Mouse (Mus musculus): ENCODE data around the gene Slc9a3r1. TPM values are rescaled to one million over a fixed set of nuclear protein-coding genes. Genes with fewer than 3 reads are reported as not detected.
A peak's percentile ranks its signal among the peaks of the same experiment; 100 is the strongest.

Slc9a3r1 gene
- polyA plus RNA-seq, 1 experiment: 60.1 TPM

DNA sequence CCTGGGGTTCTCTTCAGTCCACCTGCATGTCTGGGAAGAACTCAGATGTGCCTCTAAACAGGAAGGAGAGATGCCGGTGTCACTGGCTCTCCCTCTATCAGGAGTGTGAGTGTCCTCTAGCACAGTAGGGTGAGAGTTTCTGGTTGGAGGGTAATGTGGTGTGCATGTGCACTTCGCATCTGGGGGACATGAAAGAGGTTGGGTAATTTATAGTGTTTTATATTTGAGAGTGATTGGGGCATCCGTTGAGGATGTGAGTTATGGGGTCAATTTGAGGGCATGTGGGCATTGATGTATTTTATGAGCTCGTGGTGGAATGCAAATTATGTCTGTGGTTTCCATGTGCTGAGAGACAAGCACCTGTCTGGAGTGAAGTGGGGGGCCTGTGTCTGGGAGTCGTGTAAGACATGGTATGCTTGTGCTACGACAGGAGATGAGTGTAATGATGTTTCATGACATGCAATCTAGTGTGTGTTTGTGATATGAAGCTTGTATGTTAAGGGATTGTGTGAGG, 12.3 kb upstream of the Slc9a3r1 start:
- Histone ChIP-seq H3K4me3 (replicated peaks; ENCODE audit: extremely low read depth, low read depth, low read length) (no peak overlapping the region), H3K4me1 (ENCODE audit: control insufficient read depth, insufficient read depth, low read length) (no peaks in the 10 kb centered on the region; the same call in none of the 2 replicates)
- no peak for DNase-seq
- no peak for TF ChIP-seq POLR2A (IDR thresholded peaks at IDR 0.05; ENCODE audit: borderline replicate concordance, extremely low read depth, low read depth, low read length)
- TF ChIP-seq CTCF (IDR thresholded peaks at IDR 0.05; ENCODE audit: insufficient read depth, low read length): no peak
- WGBS: 40% methylated on average over 6 of the region's 6 CpGs

DNA sequence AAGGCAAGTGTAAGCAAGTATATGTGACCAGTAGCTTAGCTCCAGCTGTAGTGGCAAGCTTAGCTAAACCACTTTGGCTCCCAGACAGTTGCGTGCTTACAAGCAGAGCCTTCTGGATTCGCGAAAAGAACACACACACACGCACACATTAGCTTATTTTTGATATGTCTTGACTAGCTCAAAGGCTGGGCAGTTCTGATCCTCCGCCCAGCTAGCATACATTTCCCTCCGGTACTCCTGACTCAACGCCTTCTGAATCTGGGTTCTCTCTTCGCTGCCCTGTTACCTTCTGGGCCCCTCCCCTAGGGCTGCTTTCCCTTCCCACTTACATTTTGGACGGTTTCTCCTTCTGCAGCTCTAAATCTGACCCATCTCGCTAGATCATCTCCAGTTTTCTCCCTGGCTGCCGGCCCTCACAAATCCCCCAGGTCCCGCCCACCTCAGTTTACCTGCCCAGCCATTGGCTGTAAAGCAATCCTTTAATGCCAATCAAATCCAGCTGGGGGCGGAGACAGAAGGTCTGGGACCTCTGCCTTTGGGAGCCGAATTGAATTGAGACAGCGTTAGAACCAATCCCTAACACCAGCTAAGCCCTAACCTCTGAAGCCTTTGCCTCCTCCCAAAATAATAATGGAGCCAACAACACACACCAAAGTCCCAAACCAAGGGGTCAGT, 11.2 kb upstream of the Slc9a3r1 start:
- WGBS: 12% methylated on average over 15 of the region's 15 CpGs
- TF ChIP-seq POLR2A (IDR thresholded peaks at IDR 0.05; ENCODE audit: borderline replicate concordance, extremely low read depth, low read depth, low read length) (no peak), CTCF (IDR thresholded peaks at IDR 0.05; ENCODE audit: insufficient read depth, low read length) (no peak)
- peak; percentile 48 for DNase-seq
- Histone ChIP-seq H3K4me3 (replicated peaks; ENCODE audit: extremely low read depth, low read depth, low read length) (peak overlapping the region; percentile 1), H3K4me1 (ENCODE audit: control insufficient read depth, insufficient read depth, low read length) (no peaks in the 10 kb centered on the region; the same call in none of the 2 replicates)

DNA sequence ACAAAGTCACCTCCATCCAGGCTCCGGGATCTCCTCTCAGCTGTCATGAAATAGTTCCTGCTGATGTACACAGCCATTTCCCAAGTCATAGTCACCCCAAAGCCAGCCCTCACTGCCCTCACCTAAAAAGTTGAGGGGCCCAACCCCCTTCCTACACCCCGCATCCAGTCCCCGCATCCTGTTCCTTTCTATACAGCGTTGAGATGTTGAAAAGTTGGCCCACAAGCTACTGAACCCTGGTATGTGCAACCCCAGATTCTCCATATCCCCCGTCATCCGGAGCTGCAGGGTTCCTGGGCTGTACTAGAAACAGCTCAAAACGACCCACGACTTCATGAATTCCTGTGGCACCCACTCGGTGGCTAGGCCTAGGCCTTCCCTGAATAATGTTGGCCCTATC, 10.1 kb upstream of the Slc9a3r1 start:
- 73% methylated on average over 9 of the region's 9 CpGs for WGBS
- no peaks in the 10 kb centered on the region; the same call in none of the 2 replicates for H3K4me1 ChIP-seq (ENCODE audit: control insufficient read depth, insufficient read depth, low read length)
- no peak overlapping the region for H3K4me3 ChIP-seq (replicated peaks; ENCODE audit: extremely low read depth, low read depth, low read length)
- DNase-seq: no peak
- TF ChIP-seq CTCF (IDR thresholded peaks at IDR 0.05; ENCODE audit: insufficient read depth, low read length) (no peak), POLR2A (IDR thresholded peaks at IDR 0.05; ENCODE audit: borderline replicate concordance, extremely low read depth, low read depth, low read length) (no peak)

DNA sequence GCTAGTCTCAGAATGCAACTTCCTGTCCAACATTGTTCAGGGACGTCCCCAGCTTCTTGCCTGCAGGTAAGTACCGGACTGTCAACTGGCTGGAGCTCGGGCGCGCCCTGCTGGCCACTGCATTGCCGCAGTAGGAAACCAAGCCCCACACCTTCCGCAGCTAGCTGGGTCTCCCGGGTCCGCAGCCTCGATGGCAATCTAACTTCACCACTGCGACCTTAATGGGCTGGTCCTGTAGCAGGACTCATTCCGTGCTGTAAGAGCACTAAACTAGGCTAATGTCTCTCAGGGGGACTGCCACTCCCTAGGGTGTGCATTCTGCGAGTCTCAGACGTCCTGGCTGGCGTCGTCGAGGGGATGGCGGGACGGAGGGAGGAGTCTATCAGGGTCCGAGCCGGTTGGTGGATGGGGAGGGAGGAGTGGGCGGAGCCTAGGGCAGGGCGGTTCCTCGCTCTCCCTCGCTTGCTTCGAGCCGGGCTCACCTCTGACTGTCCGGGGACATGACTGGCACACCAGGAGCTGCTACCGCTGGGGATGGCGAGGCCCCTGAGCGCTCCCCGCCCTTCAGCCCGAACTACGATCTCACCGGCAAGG, 9.3 kb upstream of the Slc9a3r1 start:
- TF ChIP-seq CTCF (IDR thresholded peaks at IDR 0.05; ENCODE audit: insufficient read depth, low read length): peak; percentile 66
- TF ChIP-seq POLR2A (IDR thresholded peaks at IDR 0.05; ENCODE audit: borderline replicate concordance, extremely low read depth, low read depth, low read length): no peak; the same call in 1 of the 2 replicates
- Histone ChIP-seq H3K4me3 (replicated peaks; ENCODE audit: extremely low read depth, low read depth, low read length) (peak overlapping the region; percentile 50), H3K4me1 (ENCODE audit: control insufficient read depth, insufficient read depth, low read length) (no peaks in the 10 kb centered on the region; the same call in none of the 2 replicates)
- WGBS: 1% methylated on average over 35 of the region's 35 CpGs
- peak; percentile 78 for DNase-seq

DNA sequence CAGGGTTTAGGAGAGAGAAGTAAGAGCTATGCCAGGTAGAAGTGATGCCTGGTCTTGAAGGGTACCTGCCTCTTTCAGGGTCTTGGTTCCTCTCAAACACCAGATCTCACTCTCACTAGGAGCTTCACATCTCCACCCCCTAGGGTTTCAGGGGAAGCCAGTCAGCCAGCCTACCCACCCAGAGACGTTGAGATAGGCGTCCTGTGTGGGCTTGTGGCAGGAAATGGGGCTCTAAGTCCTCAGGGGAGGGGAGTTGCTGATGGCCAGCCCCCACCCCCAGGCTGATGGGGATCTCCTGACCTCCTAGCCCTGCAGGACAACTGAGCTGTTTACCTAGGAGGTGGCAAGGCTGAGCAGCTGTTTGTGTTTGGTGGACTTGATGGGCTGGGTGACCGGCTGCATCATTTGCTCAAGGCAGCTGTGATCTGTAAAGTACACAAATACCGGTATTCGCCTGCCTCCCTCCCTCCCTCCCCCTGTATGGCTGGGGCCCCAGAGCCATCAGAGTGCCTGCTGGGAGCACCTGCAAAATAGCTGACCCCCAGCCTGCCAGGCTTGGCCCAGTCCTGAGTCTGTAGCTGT, 8.0 kb upstream of the Slc9a3r1 start:
- no peaks in the 10 kb centered on the region; the same call in none of the 2 replicates for H3K4me1 ChIP-seq (ENCODE audit: control insufficient read depth, insufficient read depth, low read length)
- no peak for TF ChIP-seq CTCF (IDR thresholded peaks at IDR 0.05; ENCODE audit: insufficient read depth, low read length)
- TF ChIP-seq POLR2A (IDR thresholded peaks at IDR 0.05; ENCODE audit: borderline replicate concordance, extremely low read depth, low read depth, low read length): no peak

DNA sequence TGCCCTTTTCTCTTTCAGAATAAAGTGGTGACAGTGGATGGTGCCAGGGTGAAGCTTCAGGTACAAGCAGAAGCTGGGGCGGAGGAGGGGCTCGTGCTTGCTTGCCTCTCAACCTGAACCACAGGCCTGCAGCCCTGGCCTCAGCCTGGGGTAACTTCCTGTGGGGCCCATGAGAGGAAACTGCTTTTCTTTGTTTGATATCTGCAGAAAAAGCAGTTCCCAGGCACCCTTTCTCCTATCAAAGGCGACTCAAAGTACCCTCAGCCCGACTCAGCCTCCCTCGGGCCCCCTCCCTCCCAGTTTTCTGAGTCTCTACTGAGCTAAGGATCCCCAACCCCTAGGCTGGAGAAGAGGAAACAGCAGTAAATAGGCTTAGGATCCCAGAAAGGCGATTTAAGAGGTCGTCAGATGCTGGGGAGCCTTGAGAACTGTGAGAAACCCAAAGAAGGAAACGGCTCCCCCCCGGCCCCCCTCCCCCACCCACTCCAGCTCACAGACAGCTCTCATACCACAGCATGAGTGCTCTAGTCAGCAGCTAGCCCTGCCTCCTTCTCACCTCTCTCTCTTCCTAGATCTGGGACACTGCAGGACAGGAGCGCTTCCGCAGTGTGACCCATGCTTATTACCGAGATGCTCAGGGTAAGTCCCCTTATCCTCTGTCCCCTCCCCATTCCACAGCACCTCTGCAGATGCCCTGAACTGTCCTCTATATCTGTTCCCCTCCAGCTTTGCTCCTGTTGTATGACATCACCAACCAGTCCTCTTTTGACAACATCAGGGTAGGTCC, 5.0 kb upstream of the Slc9a3r1 start:
- WGBS: 16% methylated on average over 12 of the region's 12 CpGs
- H3K4me1 ChIP-seq (ENCODE audit: control insufficient read depth, insufficient read depth, low read length): peaks cover 3% of the 10 kb centered on the region; the same call in 1 of the 2 replicates
- TF ChIP-seq POLR2A (IDR thresholded peaks at IDR 0.05; ENCODE audit: borderline replicate concordance, extremely low read depth, low read depth, low read length): no peak
- no peak for TF ChIP-seq CTCF (IDR thresholded peaks at IDR 0.05; ENCODE audit: insufficient read depth, low read length)
- DNase-seq: no peak
- H3K4me3 ChIP-seq (replicated peaks; ENCODE audit: extremely low read depth, low read depth, low read length): no peak overlapping the region

More for the DNA sequence above, 8.0 kb upstream of the Slc9a3r1 start:
- DNase-seq: no peak
- WGBS: 5% methylated on average over 5 of the region's 5 CpGs
- H3K4me3 ChIP-seq (replicated peaks; ENCODE audit: extremely low read depth, low read depth, low read length): no peak overlapping the region

DNA sequence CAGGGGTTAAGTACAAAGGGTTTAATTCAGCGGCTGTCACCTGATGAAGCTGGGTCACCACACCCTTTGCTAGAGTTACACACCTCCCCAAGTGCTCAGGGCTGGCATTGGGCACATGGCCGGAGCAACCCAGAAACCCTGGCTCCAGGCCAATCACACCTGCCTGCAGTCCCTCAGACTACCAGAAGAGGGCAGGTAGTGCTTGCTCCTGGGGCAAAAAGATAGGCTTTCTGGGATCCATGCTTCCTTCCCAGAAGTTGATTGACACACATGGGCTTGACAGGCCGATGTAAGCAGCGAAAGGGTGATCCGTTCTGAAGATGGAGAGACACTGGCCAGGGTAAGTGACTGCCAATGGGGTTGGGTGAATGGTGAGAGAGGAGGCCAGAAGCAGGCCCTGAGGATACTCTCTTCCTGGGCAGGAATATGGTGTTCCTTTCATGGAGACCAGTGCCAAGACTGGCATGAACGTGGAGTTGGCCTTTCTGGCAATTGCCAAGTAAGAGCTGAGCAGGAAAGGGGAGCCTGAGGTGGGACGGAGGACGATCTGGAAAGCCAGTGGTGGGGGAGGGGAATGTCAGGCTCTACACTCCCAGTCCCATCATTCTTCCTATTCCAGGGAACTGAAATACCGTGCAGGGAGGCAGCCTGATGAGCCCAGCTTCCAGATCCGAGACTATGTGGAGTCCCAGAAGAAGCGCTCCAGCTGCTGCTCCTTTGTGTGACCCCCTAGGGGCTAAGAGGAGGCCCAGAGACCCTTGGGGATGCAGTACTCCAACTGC, 2.9 kb upstream of the Slc9a3r1 start:
- 58% methylated on average over 11 of the region's 11 CpGs for WGBS

DNA sequence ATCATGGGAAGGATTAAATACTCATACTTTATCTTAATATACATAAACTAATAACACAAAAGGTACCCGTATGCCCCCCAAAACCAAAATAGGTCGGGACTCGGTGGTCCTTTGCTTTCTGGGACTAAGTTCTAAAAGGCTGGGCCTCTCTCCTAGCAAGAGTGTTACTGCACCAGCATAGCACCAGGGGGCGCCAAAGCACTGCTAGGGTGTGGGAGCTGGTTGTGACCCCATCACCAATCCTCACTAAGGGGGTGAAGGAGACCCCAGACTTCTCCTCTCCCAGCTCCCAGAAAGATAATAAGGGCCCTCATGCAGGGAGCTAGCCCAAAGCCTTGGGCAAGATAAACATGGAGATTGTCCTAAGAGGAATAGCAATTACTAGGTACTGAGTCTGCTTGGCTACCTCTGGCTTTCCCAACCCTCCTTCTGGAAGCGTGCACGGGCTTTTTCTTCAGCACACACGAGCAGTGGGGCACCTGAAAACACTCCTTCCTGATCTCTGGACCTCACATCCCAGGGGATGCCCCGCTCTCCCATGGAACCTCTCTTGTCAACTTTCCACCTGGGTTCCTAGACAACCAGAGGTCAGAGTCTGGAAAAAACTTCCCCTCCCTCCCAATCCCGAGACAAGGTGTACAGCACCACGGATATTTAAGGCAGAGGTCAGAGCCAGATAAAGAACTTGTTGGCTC, 2.1 kb upstream of the Slc9a3r1 start:
- peak; percentile 87 for DNase-seq
- WGBS: 32% methylated on average over 10 of the region's 10 CpGs
- peak; percentile 92 for TF ChIP-seq CTCF (IDR thresholded peaks at IDR 0.05; ENCODE audit: insufficient read depth, low read length)
- no peak for TF ChIP-seq POLR2A (IDR thresholded peaks at IDR 0.05; ENCODE audit: borderline replicate concordance, extremely low read depth, low read depth, low read length)
- Histone ChIP-seq H3K4me1 (ENCODE audit: control insufficient read depth, insufficient read depth, low read length) (0 out of 2 replicates have a peak, but pooled peaks cover 3% of the 10 kb centered on the region), H3K4me3 (replicated peaks; ENCODE audit: extremely low read depth, low read depth, low read length) (no peak overlapping the region)

More for the DNA sequence above, 2.9 kb upstream of the Slc9a3r1 start:
- Histone ChIP-seq H3K4me3 (replicated peaks; ENCODE audit: extremely low read depth, low read depth, low read length) (no peak overlapping the region), H3K4me1 (ENCODE audit: control insufficient read depth, insufficient read depth, low read length) (0 out of 2 replicates have a peak, but pooled peaks cover 3% of the 10 kb centered on the region)
- TF ChIP-seq POLR2A (IDR thresholded peaks at IDR 0.05; ENCODE audit: borderline replicate concordance, extremely low read depth, low read depth, low read length): no peak
- TF ChIP-seq CTCF (IDR thresholded peaks at IDR 0.05; ENCODE audit: insufficient read depth, low read length): peak; percentile 79
- peak; percentile 97 for DNase-seq

Measured in lung, adult 2 months (tissue).